Mouse (Mus musculus) heart, adult 2 months (tissue): ENCODE data around the gene D630003M21Rik.

ENCODE experiments used
- CTCF ChIP-seq: fragments of 200-600 bp; IDR thresholded peaks from 2 replicates; pipeline ENCODE4 v1.8.1; 2022; ENCODE audit warnings: antibody characterized with exemption, mild to moderate bottlenecking, moderate library complexity
- POLR2A ChIP-seq: fragments of 200-500 bp; IDR thresholded peaks from 2 replicates; pipeline ENCODE4 v1.6.1; 2011; ENCODE audit warnings: mild to moderate bottlenecking, low read depth, low read length, control low read depth; ENCODE audit not compliant: insufficient read depth

GRCm38 (mm10) chr2:158276451-158276850 lies 47.4 kb upstream of the D630003M21Rik start:
- TF ChIP-seq CTCF, result no peak
- no peak for TF ChIP-seq POLR2A
